Mouse (Mus musculus) embryonic facial prominence, embryonic 13.5 days (tissue): Measurements from ENCODE around the gene Foxk1. TPM values are rescaled to one million over a fixed set of nuclear protein-coding genes. Genes with fewer than 3 reads are reported as not detected.

Source experiments
- polyA plus RNA-seq: library from polyadenylated mRNA; unstranded; fragments of >200 nt; fragmentation: Nextera tagmentation; extraction: Ambion mirVana; gene quantifications from 2 replicates; pipeline ENCODE4 v1.2.1, GENCODE M21; 2015

The Foxk1 gene
- polyA plus RNA-seq, 1 experiment from 2014 or later, result 5.0 TPM

Other genes with a start within 250 kb of the Foxk1 start
- 8.9 and 9.7 TPM in 2 replicates for gene Ap5z1, start 62.4 kb downstream of the Foxk1 start, polyA plus RNA-seq
- gene Papolb, start 128.6 kb downstream of the Foxk1 start, polyA plus RNA-seq, result 0.04 and 0.18 TPM in 2 replicates
- gene Radil, start 149.6 kb downstream of the Foxk1 start, polyA plus RNA-seq, result 6.0 and 8.0 TPM in 2 replicates
- 3.1 and 3.6 TPM in 2 replicates for gene Mmd2, start 207.3 kb downstream of the Foxk1 start, polyA plus RNA-seq
- gene Wipi2, start 226.2 kb downstream of the Foxk1 start, polyA plus RNA-seq, result 50.2 and 55.0 TPM in 2 replicates